Mouse (Mus musculus) stomach, embryonic 16.5 days (tissue): ENCODE data around the gene Mon1b. TPM values are rescaled to one million over a fixed set of nuclear protein-coding genes. Genes with fewer than 3 reads are reported as not detected.

ENCODE experiments used
- ATAC-seq: fragments of 200-750 bp; cut with Nextera tagmentation; 2 replicates; pipeline ENCODE4 v1.8.0; 2017; ENCODE audit warnings: moderate number of reproducible peaks, moderate TSS enrichment; ENCODE audit not compliant: insufficient read depth, low FRiP score
- H3K27ac ChIP-seq: fragments of 300-500 bp; sonication (generic); 2 replicates; pipeline ENCODE4 v1.5.1; 2014; ENCODE audit warnings: low read length
- H3K27me3 ChIP-seq: fragments of 300-500 bp; sonication (generic); 2 replicates; pipeline ENCODE4 v1.6.1; 2014; ENCODE audit warnings: low read length, control low read depth, mixed read lengths; ENCODE audit not compliant: control insufficient read depth, insufficient read depth
- H3K36me3 ChIP-seq: fragments of 300-500 bp; sonication (generic); 2 replicates; pipeline ENCODE4 v1.6.1; 2014; ENCODE audit warnings: low read length; ENCODE audit not compliant: control insufficient read depth, insufficient read depth
- H3K4me1 ChIP-seq: fragments of 300-500 bp; sonication (generic); 2 replicates; pipeline ENCODE4 v1.6.1; 2014; ENCODE audit warnings: low read length, control low read depth, mixed read lengths; ENCODE audit not compliant: control insufficient read depth, insufficient read depth
- H3K4me2 ChIP-seq: fragments of 300-500 bp; sonication (generic); 2 replicates; pipeline ENCODE4 v1.6.1; 2014; ENCODE audit warnings: low read depth, low read length, mixed read lengths
- H3K4me3 ChIP-seq: fragments of 300-500 bp; sonication (generic); replicated peaks from 2 replicates; pipeline ENCODE4 v1.5.1; 2014; ENCODE audit warnings: mild to moderate bottlenecking, low read length
- H3K9ac ChIP-seq: fragments of 300-500 bp; sonication (generic); 2 replicates; pipeline ENCODE4 v1.6.1; 2014; ENCODE audit warnings: low read length
- H3K9me3 ChIP-seq: fragments of 300-500 bp; sonication (generic); replicated peaks from 2 replicates; pipeline ENCODE4 v1.6.1; 2016; ENCODE audit warnings: low read length, control low read depth; ENCODE audit not compliant: control insufficient read depth
- WGBS: fragments of 180-500 bp; shearing (Covaris S2); extraction: QIAGEN DNeasy Blood & Tissue Kit; methylation state at CpG from one replicate; pipeline ENCODE4 v1.1.7; 2014; 5-methylcytosine and 5-hydroxymethylcytosine counted together
- polyA plus RNA-seq: library from polyadenylated mRNA; unstranded; fragments of >200 nt; fragmentation: Nextera tagmentation; extraction: Ambion mirVana; gene quantifications from 2 replicates; pipeline ENCODE4 v1.2.1, GENCODE M21; 2015

Gene Mon1b
- polyA plus RNA-seq, 1 experiment from 2014 or later = 8.1 TPM

- no peak overlapping the region for H3K4me3 ChIP-seq
- H3K9me3 ChIP-seq = no peaks in the 10 kb centered on the region
- no peak overlapping the region for H3K27ac ChIP-seq
- WGBS = 79% methylated on average over 8 of the region's 8 CpGs
- no peak overlapping the region for H3K4me2 ChIP-seq
- H3K4me1 ChIP-seq = no peaks in the 10 kb centered on the region
- no peaks in the 10 kb centered on the region for H3K27me3 ChIP-seq
- ATAC-seq = no peak
- H3K9ac ChIP-seq = no peak overlapping the region
- H3K36me3 ChIP-seq = no peaks in the 10 kb centered on the region
Measured at GRCm38 (mm10) chr8:113643479-113644210, 8.3 kb downstream of the Mon1b start.

- Histone ChIP-seq H3K9me3 (no peaks in the 10 kb centered on the region), H3K36me3 (no peaks in the 10 kb centered on the region), H3K27ac (no peak overlapping the region), H3K27me3 (no peaks in the 10 kb centered on the region), H3K4me1 (no peaks in the 10 kb centered on the region), H3K4me3 (no peak overlapping the region), H3K4me2 (no peak overlapping the region), H3K9ac (no peak overlapping the region)
- no peak for ATAC-seq
- WGBS = 66% methylated on average over 5 of the region's 5 CpGs
Measured at GRCm38 (mm10) chr8:113645220-113645619, 9.8 kb downstream of the Mon1b start.

DNA sequence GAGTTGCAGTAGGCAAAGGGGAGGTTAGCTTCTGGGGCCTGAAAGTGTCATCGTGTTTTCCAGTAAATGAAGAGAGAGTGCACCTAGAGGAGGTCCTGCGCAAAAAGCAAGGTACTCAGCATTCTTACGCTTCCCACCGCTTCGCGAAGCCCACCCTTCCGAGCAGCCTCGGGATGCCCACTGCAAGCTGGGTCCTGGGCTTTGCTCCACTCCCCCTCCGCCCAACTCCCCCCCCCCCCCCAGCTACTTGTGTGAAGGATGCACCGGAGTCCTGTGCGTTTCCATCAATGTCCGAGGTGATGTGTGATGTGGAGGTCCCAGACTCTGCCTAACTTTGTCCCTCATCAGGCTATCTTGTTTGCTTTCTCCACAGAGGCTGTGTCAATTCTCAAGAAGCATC, 17.1 kb downstream of the Mon1b start:
- no peak for ATAC-seq
- Histone ChIP-seq H3K4me1 (no peaks in the 10 kb centered on the region), H3K36me3 (no peaks in the 10 kb centered on the region), H3K4me3 (no peak overlapping the region), H3K4me2 (no peak overlapping the region), H3K9me3 (no peaks in the 10 kb centered on the region), H3K9ac (no peak overlapping the region), H3K27me3 (no peaks in the 10 kb centered on the region), H3K27ac (no peak overlapping the region)
- WGBS = 85% methylated on average over 12 of the region's 12 CpGs

- Histone ChIP-seq H3K4me2 (no peak overlapping the region), H3K4me3 (no peak overlapping the region), H3K9me3 (no peaks in the 10 kb centered on the region), H3K36me3 (no peaks in the 10 kb centered on the region), H3K9ac (no peak overlapping the region), H3K27ac (no peak overlapping the region), H3K27me3 (no peaks in the 10 kb centered on the region), H3K4me1 (no peaks in the 10 kb centered on the region)
- ATAC-seq = no peak
- WGBS = 44% methylated on average over 4 of the region's 4 CpGs
Measured at GRCm38 (mm10) chr8:113653151-113653550, 17.8 kb downstream of the Mon1b start.

GRCm38 (mm10) chr8:113656154-113656553, 20.8 kb downstream of the Mon1b start:
- H3K27me3 ChIP-seq = no peaks in the 10 kb centered on the region
- H3K4me1 ChIP-seq = no peaks in the 10 kb centered on the region
- no peak for ATAC-seq
- no peak overlapping the region for H3K9ac ChIP-seq
- no peak overlapping the region for H3K4me2 ChIP-seq
- H3K9me3 ChIP-seq = no peaks in the 10 kb centered on the region
- no peaks in the 10 kb centered on the region for H3K36me3 ChIP-seq
- WGBS = 88% methylated on average over 5 of the region's 5 CpGs
- no peak overlapping the region for H3K4me3 ChIP-seq
- no peak overlapping the region for H3K27ac ChIP-seq

- no peaks in the 10 kb centered on the region for H3K4me1 ChIP-seq
- no peaks in the 10 kb centered on the region for H3K9me3 ChIP-seq
- no peaks in the 10 kb centered on the region for H3K27me3 ChIP-seq
- ATAC-seq = no peak
- no peaks in the 10 kb centered on the region for H3K36me3 ChIP-seq
- WGBS = 83% methylated on average over 11 of the region's 11 CpGs
- no peak overlapping the region for H3K27ac ChIP-seq
- H3K4me2 ChIP-seq = no peak overlapping the region
- no peak overlapping the region for H3K4me3 ChIP-seq
- H3K9ac ChIP-seq = no peak overlapping the region
Measured at GRCm38 (mm10) chr8:113656681-113657298, 21.4 kb downstream of the Mon1b start.

- Histone ChIP-seq H3K27ac (no peak overlapping the region), H3K27me3 (no peaks in the 10 kb centered on the region), H3K4me3 (no peak overlapping the region), H3K4me1 (no peaks in the 10 kb centered on the region), H3K4me2 (no peak overlapping the region), H3K36me3 (no peaks in the 10 kb centered on the region), H3K9ac (no peak overlapping the region), H3K9me3 (no peaks in the 10 kb centered on the region)
- WGBS = 86% methylated on average over 1 of the region's 1 CpGs
- no peak for ATAC-seq
Measured at GRCm38 (mm10) chr8:113660128-113660527, 24.7 kb downstream of the Mon1b start.

DNA sequence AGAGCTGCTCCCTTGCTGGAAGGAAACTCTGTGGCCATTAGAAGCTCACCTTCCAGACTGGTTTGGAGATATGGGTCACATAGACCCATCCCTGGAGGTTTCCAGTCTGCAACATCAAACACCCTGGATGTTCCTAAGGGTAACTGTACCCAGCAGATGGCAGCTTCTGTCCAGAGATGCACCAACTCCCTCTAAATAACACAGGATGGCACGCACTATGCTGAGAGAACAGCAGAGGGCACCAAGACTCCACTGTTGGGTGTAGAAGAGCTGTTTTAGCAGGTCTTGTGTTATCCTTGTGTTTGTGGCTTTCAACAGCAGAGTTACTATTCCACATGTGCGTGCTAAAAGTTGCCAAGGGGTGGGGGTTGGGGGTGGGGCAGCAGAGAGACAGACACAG, 29.2 kb downstream of the Mon1b start:
- Histone ChIP-seq H3K4me3 (no peak overlapping the region), H3K27me3 (no peaks in the 10 kb centered on the region), H3K36me3 (no peaks in the 10 kb centered on the region), H3K9ac (no peak overlapping the region), H3K4me2 (no peak overlapping the region), H3K27ac (no peak overlapping the region), H3K4me1 (no peaks in the 10 kb centered on the region), H3K9me3 (no peaks in the 10 kb centered on the region)
- no peak; the same call in 1 of the 2 replicates for ATAC-seq
- 11% methylated on average over 2 of the region's 2 CpGs for WGBS

DNA sequence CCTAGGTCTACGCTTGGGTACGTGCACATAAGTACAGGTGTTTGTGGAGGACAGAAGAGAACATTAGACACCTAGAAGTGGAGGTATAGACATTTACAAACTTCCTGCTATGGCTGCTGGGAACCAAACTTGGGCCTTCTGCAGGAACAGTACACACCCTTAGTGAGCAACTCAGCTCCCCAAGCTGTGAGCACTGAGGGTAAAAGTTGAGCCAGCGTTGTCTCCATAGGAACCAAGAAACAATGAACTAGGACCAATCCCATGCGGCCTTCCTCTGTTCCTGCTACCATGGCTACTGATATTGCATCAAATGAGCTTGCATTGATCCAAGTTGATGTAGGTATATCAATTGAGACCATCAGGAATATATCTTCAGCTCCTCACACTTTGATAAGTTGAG, 29.6 kb downstream of the Mon1b start:
- no peak overlapping the region for H3K4me2 ChIP-seq
- 68% methylated on average over 4 of the region's 4 CpGs for WGBS

More for the DNA sequence above, 29.6 kb downstream of the Mon1b start:
- Histone ChIP-seq H3K4me3 (no peak overlapping the region), H3K36me3 (no peaks in the 10 kb centered on the region), H3K27me3 (no peaks in the 10 kb centered on the region), H3K9ac (no peak overlapping the region), H3K4me1 (no peaks in the 10 kb centered on the region), H3K9me3 (no peaks in the 10 kb centered on the region), H3K27ac (no peak overlapping the region)
- no peak for ATAC-seq
